Mouse (Mus musculus): Measurements from ENCODE around the gene Krtap1-4. TPM values are rescaled to one million over a fixed set of nuclear protein-coding genes. Genes with fewer than 3 reads are reported as not detected.
A peak's percentile ranks its signal among the peaks of the same experiment; 100 is the strongest.

Gene Krtap1-4
- polyA plus RNA-seq, 1 experiment from 2014 or later: not detected

DNA sequence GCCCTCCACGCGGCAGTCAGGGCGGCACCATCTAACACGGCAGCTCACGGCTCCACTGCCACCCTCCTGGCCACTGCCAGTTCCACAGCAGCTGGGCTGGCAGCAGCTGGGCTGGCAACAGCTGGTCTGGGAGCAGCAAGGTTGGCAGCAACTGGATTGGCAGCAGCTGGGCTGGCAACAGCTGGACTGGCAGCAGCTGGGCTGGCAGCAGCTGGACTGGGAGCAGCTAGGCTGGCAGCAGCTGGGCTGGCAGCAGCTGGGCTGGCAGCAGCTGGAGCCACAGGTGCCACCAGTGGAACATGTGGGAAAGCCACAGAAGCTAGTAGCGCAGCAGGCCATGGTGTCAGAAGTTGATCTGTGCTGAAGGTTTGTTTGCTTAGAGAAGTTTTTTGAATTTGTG, 7.5 kb upstream of the Krtap1-4 start, which contains the start of gene Krtap1-3:
Gene Krtap1-3 (minus strand): TSS at position 359 of the 400 bp plus-strand sequence.
- H3K27me3 ChIP-seq (ENCODE audit: control insufficient read depth, insufficient read depth, low read length): no peaks in the 10 kb centered on the region
- no peak within 1 kb of the TSS for H3K4me2 ChIP-seq (ENCODE audit: low read depth)
- H3K4me3 ChIP-seq (ENCODE audit: low read depth, low read length): no peak within 1 kb of the TSS
- no peak for ATAC-seq (ENCODE audit: insufficient read depth, low FRiP score, low TSS enrichment)
- H3K9me3 ChIP-seq (ENCODE audit: control insufficient read depth, low read length): no peaks in the 10 kb centered on the region
- no peak within 1 kb of the TSS for H3K27ac ChIP-seq (ENCODE audit: low read depth, low read length)
- H3K9ac ChIP-seq (ENCODE audit: low read length): no peak within 1 kb of the TSS
- 85% methylated on average over 6 of the region's 6 CpGs for WGBS
- H3K4me1 ChIP-seq (ENCODE audit: control insufficient read depth, insufficient read depth, low read length): no peaks in the 10 kb centered on the region
- H3K36me3 ChIP-seq (ENCODE audit: control insufficient read depth, insufficient read depth, low read length): no peaks in the 10 kb centered on the region
- DNase-seq (ENCODE audit: low spot score): no peak

DNA sequence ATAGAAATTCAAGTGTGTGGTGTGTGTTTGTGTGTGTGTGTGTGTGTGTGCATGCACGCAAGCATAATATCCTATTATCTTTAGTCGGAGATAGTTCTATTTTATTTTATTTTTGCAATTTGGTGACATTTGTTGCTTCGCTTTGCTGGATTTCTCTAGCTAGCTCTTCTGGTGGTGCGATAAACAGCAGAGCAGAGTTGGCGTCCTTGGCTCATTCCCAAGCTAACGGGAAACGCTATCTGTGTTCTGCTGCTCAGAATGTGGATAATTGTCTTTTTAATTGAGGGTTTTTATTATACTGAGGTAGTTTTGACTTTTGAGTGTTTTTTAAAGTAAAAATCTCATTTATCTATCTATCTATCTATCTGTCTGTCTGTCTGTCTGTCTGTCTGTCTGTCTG, 1.6 kb upstream of the Krtap1-4 start:
- Histone ChIP-seq H3K36me3 (ENCODE audit: control insufficient read depth, insufficient read depth, low read length) (no peaks in the 10 kb centered on the region), H3K9ac (ENCODE audit: low read length) (no peak overlapping the region), H3K27ac (ENCODE audit: low read depth, low read length) (no peak overlapping the region), H3K4me3 (ENCODE audit: low read depth, low read length) (no peak overlapping the region), H3K27me3 (ENCODE audit: control insufficient read depth, insufficient read depth, low read length) (no peaks in the 10 kb centered on the region), H3K9me3 (ENCODE audit: control insufficient read depth, low read length) (no peaks in the 10 kb centered on the region), H3K4me1 (ENCODE audit: control insufficient read depth, insufficient read depth, low read length) (no peaks in the 10 kb centered on the region), H3K4me2 (ENCODE audit: low read depth) (no peak overlapping the region)
- ATAC-seq (ENCODE audit: insufficient read depth, low FRiP score, low TSS enrichment) (no peak), DNase-seq (ENCODE audit: low spot score) (no peak)
- WGBS: 97% methylated on average over 7 of the region's 7 CpGs

- no peak overlapping the region for H3K27ac ChIP-seq (ENCODE audit: low read depth, low read length)
- DNase-seq (ENCODE audit: low spot score): no peak
- H3K36me3 ChIP-seq (ENCODE audit: control insufficient read depth, insufficient read depth, low read length): no peaks in the 10 kb centered on the region
- no peak for ATAC-seq (ENCODE audit: insufficient read depth, low FRiP score, low TSS enrichment)
- no peak overlapping the region for H3K4me2 ChIP-seq (ENCODE audit: low read depth)
- 85% methylated on average over 6 of the region's 6 CpGs for WGBS
- no peaks in the 10 kb centered on the region for H3K27me3 ChIP-seq (ENCODE audit: control insufficient read depth, insufficient read depth, low read length)
- H3K9me3 ChIP-seq (ENCODE audit: control insufficient read depth, low read length): no peaks in the 10 kb centered on the region
- no peaks in the 10 kb centered on the region for H3K4me1 ChIP-seq (ENCODE audit: control insufficient read depth, insufficient read depth, low read length)
- no peak overlapping the region for H3K9ac ChIP-seq (ENCODE audit: low read length)
- H3K4me3 ChIP-seq (ENCODE audit: low read depth, low read length): no peak overlapping the region
Observed at GRCm38 (mm10) chr11:99581564-99581963, 1.9 kb downstream of the Krtap1-4 start.

- ATAC-seq (ENCODE audit: insufficient read depth, low FRiP score, low TSS enrichment): no peak
- no peak overlapping the region for H3K4me2 ChIP-seq (ENCODE audit: low read depth)
- no peak for DNase-seq (ENCODE audit: low spot score)
- no peak overlapping the region for H3K9ac ChIP-seq (ENCODE audit: low read length)
- H3K9me3 ChIP-seq (ENCODE audit: control insufficient read depth, low read length): no peaks in the 10 kb centered on the region
- no peaks in the 10 kb centered on the region for H3K36me3 ChIP-seq (ENCODE audit: control insufficient read depth, insufficient read depth, low read length)
- no peak overlapping the region for H3K27ac ChIP-seq (ENCODE audit: low read depth, low read length)
- H3K4me3 ChIP-seq (ENCODE audit: low read depth, low read length): no peak overlapping the region
- 92% methylated on average over 5 of the region's 5 CpGs for WGBS
- H3K4me1 ChIP-seq (ENCODE audit: control insufficient read depth, insufficient read depth, low read length): no peaks in the 10 kb centered on the region
- H3K27me3 ChIP-seq (ENCODE audit: control insufficient read depth, insufficient read depth, low read length): no peaks in the 10 kb centered on the region
Observed at GRCm38 (mm10) chr11:99581051-99581450, 2.4 kb downstream of the Krtap1-4 start.

DNA sequence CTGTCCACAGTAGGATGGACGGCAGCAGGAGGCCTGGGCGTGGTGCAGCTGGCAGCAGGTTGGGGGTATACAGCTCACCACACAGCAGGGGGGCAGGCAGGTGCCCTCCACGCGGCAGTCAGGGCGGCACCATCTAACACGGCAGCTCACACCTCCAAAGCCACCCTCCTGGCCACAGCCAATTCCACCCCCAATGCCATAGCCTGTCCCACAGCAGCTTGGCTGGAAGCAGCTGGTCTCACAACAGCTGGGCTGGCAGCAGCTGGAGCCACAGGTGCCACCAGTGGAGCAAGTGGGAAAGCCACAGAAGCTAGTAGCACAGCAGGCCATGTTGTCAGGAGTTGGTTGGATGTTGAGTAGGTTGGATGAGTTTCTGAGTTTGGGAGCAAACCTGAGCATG, 2.8 kb downstream of the Krtap1-4 start, which contains the start of gene Krtap1-5:
Gene Krtap1-5 (minus strand): TSS at position 381 of the 400 bp plus-strand sequence.
- Histone ChIP-seq H3K27me3 (ENCODE audit: control insufficient read depth, insufficient read depth, low read length) (no peaks in the 10 kb centered on the region), H3K4me2 (ENCODE audit: low read depth) (no peak within 1 kb of the TSS), H3K9ac (ENCODE audit: low read length) (no peak within 1 kb of the TSS), H3K4me1 (ENCODE audit: control insufficient read depth, insufficient read depth, low read length) (no peaks in the 10 kb centered on the region), H3K9me3 (ENCODE audit: control insufficient read depth, low read length) (no peaks in the 10 kb centered on the region), H3K27ac (ENCODE audit: low read depth, low read length) (no peak within 1 kb of the TSS), H3K4me3 (ENCODE audit: low read depth, low read length) (no peak within 1 kb of the TSS), H3K36me3 (ENCODE audit: control insufficient read depth, insufficient read depth, low read length) (no peaks in the 10 kb centered on the region)
- ATAC-seq (ENCODE audit: insufficient read depth, low FRiP score, low TSS enrichment): no peak
- no peak for DNase-seq (ENCODE audit: low spot score)
- 84% methylated on average over 6 of the region's 6 CpGs for WGBS

- ATAC-seq (ENCODE audit: insufficient read depth, low FRiP score, low TSS enrichment): peak; percentile 72; the same call in 1 of the 2 replicates
- Histone ChIP-seq H3K27me3 (ENCODE audit: control insufficient read depth, insufficient read depth, low read length) (no peaks in the 10 kb centered on the region), H3K9ac (ENCODE audit: low read length) (no peak overlapping the region), H3K4me1 (ENCODE audit: control insufficient read depth, insufficient read depth, low read length) (no peaks in the 10 kb centered on the region), H3K4me3 (ENCODE audit: low read depth, low read length) (no peak overlapping the region), H3K27ac (ENCODE audit: low read depth, low read length) (no peak overlapping the region), H3K9me3 (ENCODE audit: control insufficient read depth, low read length) (no peaks in the 10 kb centered on the region), H3K36me3 (ENCODE audit: control insufficient read depth, insufficient read depth, low read length) (no peaks in the 10 kb centered on the region), H3K4me2 (ENCODE audit: low read depth) (peak overlapping the region; percentile 15; the same call in 1 of the 2 replicates)
- WGBS: 8% methylated on average over 7 of the region's 7 CpGs
- peak; percentile 83 for DNase-seq (ENCODE audit: low spot score)
Observed at GRCm38 (mm10) chr11:99574106-99574505, 9.3 kb downstream of the Krtap1-4 start.

DNA sequence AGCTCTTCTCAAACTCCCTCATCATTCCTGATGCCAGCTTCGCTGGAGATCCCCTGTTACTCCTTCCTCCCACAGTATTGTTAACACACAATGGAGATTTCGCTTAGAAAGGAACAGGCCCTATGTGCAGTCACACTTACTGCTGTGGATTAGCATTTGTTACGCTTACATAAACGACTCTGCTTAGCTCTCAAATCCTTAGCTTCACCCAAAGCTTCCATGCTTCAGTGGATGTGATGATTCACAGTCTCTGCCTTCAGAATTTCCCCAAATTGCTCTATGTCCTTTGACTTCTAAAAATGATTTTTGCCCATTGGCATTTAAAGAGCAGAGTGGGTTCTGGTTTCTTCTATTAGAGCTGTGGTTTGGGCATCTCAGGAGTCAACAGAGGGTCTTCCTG, 10.3 kb downstream of the Krtap1-4 start:
- Histone ChIP-seq H3K4me2 (ENCODE audit: low read depth) (no peak overlapping the region), H3K4me3 (ENCODE audit: low read depth, low read length) (no peak overlapping the region), H3K4me1 (ENCODE audit: control insufficient read depth, insufficient read depth, low read length) (no peaks in the 10 kb centered on the region), H3K9me3 (ENCODE audit: control insufficient read depth, low read length) (no peaks in the 10 kb centered on the region), H3K9ac (ENCODE audit: low read length) (no peak overlapping the region), H3K27me3 (ENCODE audit: control insufficient read depth, insufficient read depth, low read length) (no peaks in the 10 kb centered on the region), H3K36me3 (ENCODE audit: control insufficient read depth, insufficient read depth, low read length) (no peaks in the 10 kb centered on the region), H3K27ac (ENCODE audit: low read depth, low read length) (no peak overlapping the region)
- DNase-seq (ENCODE audit: low spot score) (no peak), ATAC-seq (ENCODE audit: insufficient read depth, low FRiP score, low TSS enrichment) (no peak)
- WGBS: 62% methylated on average over 4 of the region's 4 CpGs

GRCm38 (mm10) chr11:99566530-99566929, 16.9 kb downstream of the Krtap1-4 start, which contains the start of gene Krtap3-1:
Gene Krtap3-1, minus strand, starts transcription at chr11:99566630.
- DNase-seq (ENCODE audit: low spot score) (no peak), ATAC-seq (ENCODE audit: insufficient read depth, low FRiP score, low TSS enrichment) (no peak)
- no peak within 1 kb of the TSS for H3K27ac ChIP-seq (ENCODE audit: low read depth, low read length)
- H3K27me3 ChIP-seq (ENCODE audit: control insufficient read depth, insufficient read depth, low read length): no peaks in the 10 kb centered on the region
- H3K4me3 ChIP-seq (ENCODE audit: low read depth, low read length): no peak within 1 kb of the TSS
- H3K4me1 ChIP-seq (ENCODE audit: control insufficient read depth, insufficient read depth, low read length): no peaks in the 10 kb centered on the region
- H3K4me2 ChIP-seq (ENCODE audit: low read depth): no peak within 1 kb of the TSS
- 77% methylated on average over 7 of the region's 7 CpGs for WGBS
- no peak within 1 kb of the TSS for H3K9ac ChIP-seq (ENCODE audit: low read length)
- H3K36me3 ChIP-seq (ENCODE audit: control insufficient read depth, insufficient read depth, low read length): no peaks in the 10 kb centered on the region
- H3K9me3 ChIP-seq (ENCODE audit: control insufficient read depth, low read length): no peaks in the 10 kb centered on the region

GRCm38 (mm10) chr11:99562580-99562979, 20.9 kb downstream of the Krtap1-4 start:
- 82% methylated on average over 6 of the region's 6 CpGs for WGBS
- H3K4me1 ChIP-seq (ENCODE audit: control insufficient read depth, insufficient read depth, low read length): no peaks in the 10 kb centered on the region
- H3K4me3 ChIP-seq (ENCODE audit: low read depth, low read length): no peak overlapping the region
- DNase-seq (ENCODE audit: low spot score) (no peak), ATAC-seq (ENCODE audit: insufficient read depth, low FRiP score, low TSS enrichment) (no peak)
- no peak overlapping the region for H3K4me2 ChIP-seq (ENCODE audit: low read depth)
- no peaks in the 10 kb centered on the region for H3K36me3 ChIP-seq (ENCODE audit: control insufficient read depth, insufficient read depth, low read length)
- no peaks in the 10 kb centered on the region for H3K27me3 ChIP-seq (ENCODE audit: control insufficient read depth, insufficient read depth, low read length)
- no peak overlapping the region for H3K9ac ChIP-seq (ENCODE audit: low read length)
- H3K27ac ChIP-seq (ENCODE audit: low read depth, low read length): no peak overlapping the region
- no peaks in the 10 kb centered on the region for H3K9me3 ChIP-seq (ENCODE audit: control insufficient read depth, low read length)
